Mouse (Mus musculus): ENCODE measurements around the gene Ranbp17. TPM values are rescaled to one million over a fixed set of nuclear protein-coding genes. Genes with fewer than 3 reads are reported as not detected.

Ranbp17 gene
- polyA plus RNA-seq (2021): 4.1 TPM

GRCm38 (mm10) chr11:33513376-33513991 is at the start of gene Ranbp17:
Gene Ranbp17, minus strand, starts transcription at chr11:33513746.
- ATAC-seq: peak; percentile 69
- H3K27me3 ChIP-seq: peaks cover 5% of the 10 kb centered on the region
- ChIA-PET POLR2A (no interaction called here), CTCF (no interaction called here)
- in situ Hi-C loops (cut with MboI; ENCODE audit: low pct_unique_long_range_greater_than_20kb): no loop called here
- TF ChIP-seq CTCF (IDR thresholded peaks at IDR 0.05): no peak
- DNase-seq (ENCODE audit: low read depth, low spot score): no peak

- CTCF ChIA-PET: interaction anchor here (1.1 to 1.5 kb wide), 4 partner anchors 16 to 244 kb away, joined by 3 read pairs; no protein-coding TSS in a partner anchor
- ATAC-seq (no peak), DNase-seq (ENCODE audit: low read depth, low spot score) (no peak)
- in situ Hi-C loops (cut with MboI; ENCODE audit: low pct_unique_long_range_greater_than_20kb): loop anchor here (5.0 to 10.0 kb wide), 2 partner anchors 259 to 377 kb away; no protein-coding TSS in a partner anchor
- peaks cover 21% of the 10 kb centered on the region for H3K27me3 ChIP-seq
- peak; percentile 60 for TF ChIP-seq CTCF (IDR thresholded peaks at IDR 0.05)
- POLR2A ChIA-PET: no interaction called here
Observed at GRCm38 (mm10) chr11:33554123-33554522, 40.6 kb upstream of the Ranbp17 start.

- POLR2A ChIA-PET: no interaction called here
- in situ Hi-C loops (cut with MboI; ENCODE audit: low pct_unique_long_range_greater_than_20kb): loop anchor here (5.0 to 10.0 kb wide), 2 partner anchors 256 to 374 kb away; no protein-coding TSS in a partner anchor
Observed at GRCm38 (mm10) chr11:33550861-33551560, 37.5 kb upstream of the Ranbp17 start.

GRCm38 (mm10) chr11:33547386-33547785 is 33.8 kb upstream of the Ranbp17 start:
- no peak for DNase-seq (ENCODE audit: low read depth, low spot score)
- POLR2A ChIA-PET: interaction anchor here (0.6 kb wide), 1 partner anchor 10 kb away, joined by 3 read pairs; no protein-coding TSS in a partner anchor
- ATAC-seq: no peak
- H3K27me3 ChIP-seq: peaks cover 9% of the 10 kb centered on the region
- CTCF ChIA-PET: no interaction called here
- in situ Hi-C loops (cut with MboI; ENCODE audit: low pct_unique_long_range_greater_than_20kb): no loop called here
- TF ChIP-seq CTCF (IDR thresholded peaks at IDR 0.05): no peak

More at GRCm38 (mm10) chr11:33550861-33551560, 37.5 kb upstream of the Ranbp17 start:
- ATAC-seq (no peak), DNase-seq (ENCODE audit: low read depth, low spot score) (no peak)
- CTCF ChIA-PET: interaction anchor here (0.7 kb wide), 1 partner anchor 15 kb away, joined by 3 read pairs; no protein-coding TSS in a partner anchor
- H3K27me3 ChIP-seq: peaks cover 14% of the 10 kb centered on the region
- no peak for TF ChIP-seq CTCF (IDR thresholded peaks at IDR 0.05)

- no peak for TF ChIP-seq CTCF (IDR thresholded peaks at IDR 0.05)
- DNase-seq (ENCODE audit: low read depth, low spot score) (no peak), ATAC-seq (no peak)
- ChIA-PET CTCF (no interaction called here), POLR2A (no interaction called here)
- in situ Hi-C loops (cut with MboI; ENCODE audit: low pct_unique_long_range_greater_than_20kb): no loop called here
- peaks cover 5% of the 10 kb centered on the region for H3K27me3 ChIP-seq
Observed at GRCm38 (mm10) chr11:33544945-33545344, 31.4 kb upstream of the Ranbp17 start.

- CTCF ChIA-PET: no interaction called here
- TF ChIP-seq CTCF (IDR thresholded peaks at IDR 0.05): no peak
- DNase-seq (ENCODE audit: low read depth, low spot score): no peak
- H3K27me3 ChIP-seq: peaks cover 5% of the 10 kb centered on the region
- POLR2A ChIA-PET: no interaction called here
- ATAC-seq: no peak
- in situ Hi-C loops (cut with MboI; ENCODE audit: low pct_unique_long_range_greater_than_20kb): no loop called here
Observed at GRCm38 (mm10) chr11:33544121-33544520, 30.6 kb upstream of the Ranbp17 start.

GRCm38 (mm10) chr11:33537390-33538125 is 24.0 kb upstream of the Ranbp17 start:
- peaks cover under 1% of the 10 kb centered on the region for H3K27me3 ChIP-seq
- CTCF ChIA-PET: no interaction called here
- ATAC-seq: no peak
- no peak for TF ChIP-seq CTCF (IDR thresholded peaks at IDR 0.05)
- in situ Hi-C loops (cut with MboI; ENCODE audit: low pct_unique_long_range_greater_than_20kb): no loop called here
- POLR2A ChIA-PET: interaction anchor here (0.6 to 1.1 kb wide), 3 partner anchors 10 to 77 kb away, joined by 3 to 4 read pairs (median 3); no protein-coding TSS in a partner anchor
- no peak for DNase-seq (ENCODE audit: low read depth, low spot score)

GRCm38 (mm10) chr11:33536636-33537035 is 23.1 kb upstream of the Ranbp17 start:
- POLR2A ChIA-PET: no interaction called here
- CTCF ChIA-PET: interaction anchor here (0.9 to 1.1 kb wide), 2 partner anchors 15 to 88 kb away, joined by 3 read pairs; no protein-coding TSS in a partner anchor
- TF ChIP-seq CTCF (IDR thresholded peaks at IDR 0.05): no peak
- no peaks in the 10 kb centered on the region for H3K27me3 ChIP-seq
- ATAC-seq (no peak), DNase-seq (ENCODE audit: low read depth, low spot score) (no peak)
- in situ Hi-C loops (cut with MboI; ENCODE audit: low pct_unique_long_range_greater_than_20kb): no loop called here

GRCm38 (mm10) chr11:33534541-33534940 is 21.0 kb upstream of the Ranbp17 start:
- POLR2A ChIA-PET: interaction anchor here (0.6 kb wide), 1 partner anchor 382 kb away, joined by 4 read pairs; no protein-coding TSS in a partner anchor
- CTCF ChIA-PET: interaction anchor here (0.8 kb wide), 1 partner anchor 36 kb away, joined by 3 read pairs; no protein-coding TSS in a partner anchor
- peaks cover 7% of the 10 kb centered on the region for H3K27me3 ChIP-seq
- no peak for TF ChIP-seq CTCF (IDR thresholded peaks at IDR 0.05)
- in situ Hi-C loops (cut with MboI; ENCODE audit: low pct_unique_long_range_greater_than_20kb): no loop called here
- DNase-seq (ENCODE audit: low read depth, low spot score): no peak
- no peak for ATAC-seq

- H3K27me3 ChIP-seq: peaks cover 13% of the 10 kb centered on the region
- ChIA-PET CTCF (no interaction called here), POLR2A (no interaction called here)
- in situ Hi-C loops (cut with MboI; ENCODE audit: low pct_unique_long_range_greater_than_20kb): no loop called here
- DNase-seq (ENCODE audit: low read depth, low spot score) (no peak), ATAC-seq (no peak)
- TF ChIP-seq CTCF (IDR thresholded peaks at IDR 0.05): no peak
Observed at GRCm38 (mm10) chr11:33533577-33533976, 20.0 kb upstream of the Ranbp17 start.
